Mouse (Mus musculus): ENCODE measurements around the gene AU022252. TPM values are rescaled to one million over a fixed set of nuclear protein-coding genes. Genes with fewer than 3 reads are reported as not detected.

AU022252 gene
- polyA plus RNA-seq, 1 experiment = 17.1 TPM

DNA sequence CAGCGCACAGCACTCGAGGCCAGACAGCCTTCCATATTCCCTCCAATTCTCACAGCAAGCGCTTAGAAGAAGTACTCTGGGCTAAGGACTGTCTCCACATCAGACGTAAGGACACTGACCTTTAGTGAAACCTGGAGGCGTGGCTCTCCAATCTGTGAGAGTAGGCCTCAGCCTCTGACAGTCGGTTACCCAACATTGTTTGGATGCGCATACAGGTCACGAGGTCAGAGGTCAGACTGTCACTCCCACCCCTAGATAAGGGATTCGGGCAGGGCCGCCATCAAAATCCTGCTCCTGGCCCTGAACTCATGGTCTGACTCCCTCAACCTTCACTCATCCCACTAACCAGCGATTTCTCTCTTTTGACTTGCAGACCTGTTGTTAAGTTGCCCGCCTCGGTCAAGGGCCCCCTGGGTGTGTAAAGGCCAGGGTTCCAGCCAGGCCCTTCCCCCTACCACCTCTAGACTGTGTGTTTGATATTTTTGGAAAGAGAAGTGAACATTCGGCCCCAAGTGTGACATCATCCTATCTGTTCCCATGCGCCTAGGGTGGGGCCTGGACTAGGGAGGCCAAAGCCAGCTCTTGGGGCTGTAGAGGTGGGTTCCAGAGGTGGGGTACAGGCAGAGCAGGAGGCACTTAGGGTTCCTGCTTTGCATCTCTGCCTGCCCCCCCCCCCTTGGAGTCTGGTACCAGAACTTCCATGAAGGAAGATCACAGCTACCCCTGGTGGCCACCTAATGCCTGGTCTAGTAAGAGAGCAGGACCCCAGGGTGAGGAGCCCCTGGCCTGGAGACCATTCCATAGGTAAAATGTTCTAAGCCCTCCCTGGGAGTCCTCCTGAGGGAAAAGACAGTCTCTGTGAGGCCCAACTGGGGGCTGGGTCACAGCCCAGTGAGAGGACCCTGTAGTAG is 27.1 kb upstream of the AU022252 start:
- Histone ChIP-seq H3K27ac (ENCODE audit: insufficient read depth, low read length) (no peak overlapping the region), H3K4me3 (ENCODE audit: insufficient read depth, low read length) (no peak overlapping the region), H3K4me1 (ENCODE audit: control insufficient read depth, insufficient read depth, low read length) (no peaks in the 10 kb centered on the region)
- TF ChIP-seq CTCF (IDR thresholded peaks at IDR 0.05; ENCODE audit: borderline replicate concordance, insufficient read depth, low read length) (no peak), POLR2A (IDR thresholded peaks at IDR 0.05; ENCODE audit: low read depth, low read length) (no peak)

DNA sequence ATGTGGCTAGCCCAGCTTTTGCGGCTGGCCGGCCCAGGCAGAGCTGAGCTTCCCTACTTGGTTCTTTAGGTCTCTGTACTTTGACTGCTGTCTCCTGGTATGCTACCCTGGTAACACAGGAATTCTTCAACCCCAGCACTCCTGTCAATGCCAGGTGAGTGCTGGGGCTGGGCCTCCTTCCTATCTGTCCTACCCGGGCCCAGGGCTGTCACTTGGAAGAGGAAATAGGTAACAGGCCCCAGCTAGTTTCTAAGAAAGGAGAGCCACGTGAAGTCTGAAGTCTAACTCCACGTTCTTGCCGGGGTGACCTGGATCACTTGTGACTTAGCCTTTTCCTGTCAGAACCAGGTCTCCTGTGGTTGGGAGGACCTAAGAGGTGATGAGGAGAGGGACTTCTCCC is 24.6 kb upstream of the AU022252 start:
- no peak for TF ChIP-seq POLR2A (IDR thresholded peaks at IDR 0.05; ENCODE audit: low read depth, low read length)
- no peak for TF ChIP-seq CTCF (IDR thresholded peaks at IDR 0.05; ENCODE audit: borderline replicate concordance, insufficient read depth, low read length)
- Histone ChIP-seq H3K4me1 (ENCODE audit: control insufficient read depth, insufficient read depth, low read length) (0 out of 2 replicates have a peak, but pooled peaks cover 5% of the 10 kb centered on the region), H3K27ac (ENCODE audit: insufficient read depth, low read length) (no peak overlapping the region), H3K4me3 (ENCODE audit: insufficient read depth, low read length) (no peak overlapping the region)

DNA sequence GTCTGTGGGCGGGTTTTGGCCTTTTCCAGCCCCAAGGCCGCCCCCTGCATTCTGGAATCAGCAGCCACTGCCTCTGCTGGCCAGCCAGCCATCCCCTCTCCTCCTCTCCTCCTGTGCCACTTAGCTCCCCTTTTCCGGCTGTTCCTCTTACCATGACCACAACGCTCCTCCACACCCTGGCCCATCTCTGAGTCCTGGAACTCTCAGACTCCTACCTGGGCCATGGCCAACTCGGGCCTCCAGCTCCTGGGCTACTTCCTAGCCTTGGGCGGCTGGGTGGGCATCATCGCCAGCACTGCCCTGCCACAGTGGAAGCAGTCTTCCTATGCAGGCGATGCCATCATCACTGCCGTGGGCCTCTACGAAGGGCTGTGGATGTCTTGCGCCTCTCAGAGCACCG is 22.8 kb upstream of the AU022252 start, which contains the start of gene Cldn19:
Gene Cldn19, plus strand, starts transcription at position 64 of the 400 bp plus-strand sequence.
- Histone ChIP-seq H3K4me3 (ENCODE audit: insufficient read depth, low read length) (no peak within 1 kb of the TSS), H3K27ac (ENCODE audit: insufficient read depth, low read length) (no peak within 1 kb of the TSS), H3K4me1 (ENCODE audit: control insufficient read depth, insufficient read depth, low read length) (0 out of 2 replicates have a peak, but pooled peaks cover 5% of the 10 kb centered on the region)
- no peak for TF ChIP-seq POLR2A (IDR thresholded peaks at IDR 0.05; ENCODE audit: low read depth, low read length)
- TF ChIP-seq CTCF (IDR thresholded peaks at IDR 0.05; ENCODE audit: borderline replicate concordance, insufficient read depth, low read length) = no peak

DNA sequence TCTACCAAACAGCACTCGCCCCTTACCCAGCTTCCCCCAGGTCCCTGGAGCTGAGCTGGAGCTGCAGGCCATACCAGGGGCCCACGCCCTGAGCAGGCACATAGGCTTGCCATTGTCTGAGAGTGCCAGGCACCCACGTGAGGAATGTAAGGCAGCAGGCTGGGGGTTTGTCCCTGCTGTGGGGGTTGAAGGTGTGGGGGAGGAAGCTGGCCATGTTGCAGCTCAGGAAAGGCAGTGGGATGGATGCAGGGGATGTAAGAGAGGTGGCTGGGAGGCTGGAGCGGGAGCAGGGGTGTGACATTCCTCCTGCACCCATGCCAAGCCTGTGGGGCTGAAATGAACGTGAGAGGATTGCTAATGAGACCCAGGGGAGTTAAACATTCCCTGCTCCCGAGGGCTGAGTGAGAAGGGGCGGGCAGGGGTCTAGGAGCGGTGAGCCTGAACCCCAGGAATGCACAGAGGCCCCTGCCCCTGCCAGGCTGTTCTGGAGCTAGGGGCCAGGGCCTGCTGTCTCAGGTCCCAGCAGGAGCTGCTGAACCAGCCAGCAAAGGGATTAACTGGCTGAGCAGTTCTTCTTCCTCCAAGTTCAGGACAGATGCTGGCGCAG is 21.6 kb upstream of the AU022252 start:
- no peak overlapping the region for H3K27ac ChIP-seq (ENCODE audit: insufficient read depth, low read length)

GRCm38 (mm10) chr4:119252025-119252808 is 19.7 kb upstream of the AU022252 start:
- Histone ChIP-seq H3K27ac (ENCODE audit: insufficient read depth, low read length) (no peak overlapping the region), H3K4me1 (ENCODE audit: control insufficient read depth, insufficient read depth, low read length) (0 out of 2 replicates have a peak, but pooled peaks cover 5% of the 10 kb centered on the region), H3K4me3 (ENCODE audit: insufficient read depth, low read length) (no peak overlapping the region)
- no peak for TF ChIP-seq POLR2A (IDR thresholded peaks at IDR 0.05; ENCODE audit: low read depth, low read length)
- no peak for TF ChIP-seq CTCF (IDR thresholded peaks at IDR 0.05; ENCODE audit: borderline replicate concordance, insufficient read depth, low read length)

More for the DNA sequence above, 21.6 kb upstream of the AU022252 start:
- Histone ChIP-seq H3K4me3 (ENCODE audit: insufficient read depth, low read length) (no peak overlapping the region), H3K4me1 (ENCODE audit: control insufficient read depth, insufficient read depth, low read length) (0 out of 2 replicates have a peak, but pooled peaks cover 5% of the 10 kb centered on the region)
- no peak for TF ChIP-seq POLR2A (IDR thresholded peaks at IDR 0.05; ENCODE audit: low read depth, low read length)
- no peak for TF ChIP-seq CTCF (IDR thresholded peaks at IDR 0.05; ENCODE audit: borderline replicate concordance, insufficient read depth, low read length)

DNA sequence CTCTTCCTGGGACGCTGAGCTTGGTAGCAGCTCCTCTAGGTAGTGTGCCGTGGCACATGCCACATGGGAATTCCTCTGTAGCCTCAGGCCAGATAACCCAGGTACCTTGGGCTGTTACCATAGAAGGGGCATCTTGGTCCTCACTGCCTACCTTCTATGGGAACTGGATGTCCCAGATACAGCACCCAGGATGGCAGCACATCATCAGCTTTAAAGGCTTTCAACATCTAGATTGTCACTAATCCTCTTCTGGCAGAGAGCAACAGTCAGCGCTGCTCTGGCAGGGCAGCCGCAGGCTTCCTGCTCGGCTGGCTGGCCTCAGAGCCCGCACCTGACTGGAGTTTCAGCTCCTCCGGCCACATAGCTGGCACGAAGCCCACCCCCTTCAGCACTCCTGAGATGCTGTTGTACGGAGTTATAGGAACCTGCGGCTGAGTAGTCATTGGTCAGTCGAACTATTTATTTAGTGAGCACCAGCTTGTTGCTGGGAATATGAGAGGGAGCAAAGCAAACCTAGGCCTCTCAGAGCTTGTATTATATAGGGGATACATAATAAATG is 16.0 kb upstream of the AU022252 start:
- no peaks in the 10 kb centered on the region for H3K4me1 ChIP-seq (ENCODE audit: control insufficient read depth, insufficient read depth, low read length)
- no peak overlapping the region for H3K4me3 ChIP-seq (ENCODE audit: insufficient read depth, low read length)
- no peak overlapping the region for H3K27ac ChIP-seq (ENCODE audit: insufficient read depth, low read length)
- no peak for TF ChIP-seq CTCF (IDR thresholded peaks at IDR 0.05; ENCODE audit: borderline replicate concordance, insufficient read depth, low read length)
- no peak for TF ChIP-seq POLR2A (IDR thresholded peaks at IDR 0.05; ENCODE audit: low read depth, low read length)

DNA sequence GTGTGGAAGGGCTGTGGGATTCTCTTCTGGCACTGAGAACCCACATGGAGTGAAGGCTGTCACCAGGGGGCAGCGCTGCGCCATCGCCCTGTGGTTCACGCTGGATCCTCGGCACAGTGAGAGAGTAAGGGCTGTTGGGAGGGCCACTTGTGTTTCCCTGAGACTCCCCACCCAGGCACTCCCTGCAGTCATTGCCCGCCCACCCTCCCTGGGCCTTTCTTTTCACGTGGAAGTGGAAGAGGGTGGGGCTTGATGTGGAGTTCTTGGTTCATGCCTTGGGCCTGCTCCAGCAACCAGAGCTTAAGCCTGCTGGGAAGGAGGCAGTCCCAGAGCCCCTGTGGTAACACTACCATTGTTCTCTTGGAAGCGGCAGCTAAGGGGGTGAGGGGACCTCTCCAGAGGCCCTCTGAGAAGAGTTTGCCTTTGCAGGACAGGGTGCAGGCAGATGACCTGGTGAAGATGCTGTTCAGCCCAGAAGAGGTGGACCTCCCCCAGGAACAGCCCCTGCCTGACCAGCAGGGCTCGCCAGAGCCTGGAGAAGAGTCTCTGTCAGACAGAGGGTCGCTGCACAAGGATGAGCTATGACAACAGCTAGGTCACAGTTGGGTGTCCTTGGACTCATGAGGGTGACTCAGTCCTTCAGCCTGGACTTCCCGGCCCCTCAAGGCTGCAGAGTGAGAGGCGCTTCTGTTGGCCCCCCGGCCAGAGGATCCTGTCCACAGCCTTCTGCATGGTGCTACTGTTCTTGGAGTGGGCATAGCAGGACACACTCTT is 15.1 kb upstream of the AU022252 start:
- no peaks in the 10 kb centered on the region for H3K4me1 ChIP-seq (ENCODE audit: control insufficient read depth, insufficient read depth, low read length)
- H3K4me3 ChIP-seq (ENCODE audit: insufficient read depth, low read length) = no peak overlapping the region
- TF ChIP-seq POLR2A (IDR thresholded peaks at IDR 0.05; ENCODE audit: low read depth, low read length) (no peak), CTCF (IDR thresholded peaks at IDR 0.05; ENCODE audit: borderline replicate concordance, insufficient read depth, low read length) (peak; percentile 96)
- H3K27ac ChIP-seq (ENCODE audit: insufficient read depth, low read length) = no peak overlapping the region

- Histone ChIP-seq H3K4me3 (ENCODE audit: insufficient read depth, low read length) (no peak overlapping the region), H3K27ac (ENCODE audit: insufficient read depth, low read length) (no peak overlapping the region), H3K4me1 (ENCODE audit: control insufficient read depth, insufficient read depth, low read length) (no peaks in the 10 kb centered on the region)
- TF ChIP-seq CTCF (IDR thresholded peaks at IDR 0.05; ENCODE audit: borderline replicate concordance, insufficient read depth, low read length) (no peak), POLR2A (IDR thresholded peaks at IDR 0.05; ENCODE audit: low read depth, low read length) (no peak)
Measured at GRCm38 (mm10) chr4:119246688-119247225, 14.2 kb upstream of the AU022252 start.
